Mouse (Mus musculus): Measurements from ENCODE around the gene Kng2. TPM values are rescaled to one million over a fixed set of nuclear protein-coding genes. Genes with fewer than 3 reads are reported as not detected.

Gene Kng2
- not detected for total RNA-seq (2023)

DNA sequence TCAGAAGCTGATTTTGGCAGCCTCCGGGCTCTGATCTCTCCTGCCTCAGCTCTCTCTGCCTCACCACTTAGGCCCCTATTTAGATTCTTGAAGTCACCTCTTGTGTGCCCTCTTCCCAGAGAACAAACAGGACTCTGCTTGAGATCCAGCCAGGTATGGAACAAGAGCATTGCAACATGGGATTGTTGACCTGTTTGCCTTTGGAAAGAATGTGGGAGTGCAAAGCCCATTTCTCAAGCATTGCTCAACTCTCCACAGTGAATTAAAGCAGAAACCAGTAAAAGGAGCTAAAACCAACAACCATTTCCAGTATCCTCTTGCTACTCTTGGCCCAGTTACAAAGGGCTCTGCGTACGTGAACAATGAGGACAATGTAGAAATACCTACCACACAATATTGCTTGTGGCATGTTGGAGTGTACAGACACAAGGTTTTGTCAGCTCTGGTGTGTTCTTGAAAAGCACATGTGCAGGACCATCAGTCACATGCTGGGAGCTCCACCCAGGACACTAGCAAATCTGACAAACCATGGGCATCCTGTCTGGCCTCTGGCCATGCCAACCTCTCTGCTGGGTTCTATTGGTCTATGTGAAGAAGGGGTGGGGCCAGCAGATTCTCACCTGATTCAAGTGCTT, at the start of gene Kng2:
Kng2 (minus strand) TSS at position 517 of the 635 bp plus-strand sequence.

DNA sequence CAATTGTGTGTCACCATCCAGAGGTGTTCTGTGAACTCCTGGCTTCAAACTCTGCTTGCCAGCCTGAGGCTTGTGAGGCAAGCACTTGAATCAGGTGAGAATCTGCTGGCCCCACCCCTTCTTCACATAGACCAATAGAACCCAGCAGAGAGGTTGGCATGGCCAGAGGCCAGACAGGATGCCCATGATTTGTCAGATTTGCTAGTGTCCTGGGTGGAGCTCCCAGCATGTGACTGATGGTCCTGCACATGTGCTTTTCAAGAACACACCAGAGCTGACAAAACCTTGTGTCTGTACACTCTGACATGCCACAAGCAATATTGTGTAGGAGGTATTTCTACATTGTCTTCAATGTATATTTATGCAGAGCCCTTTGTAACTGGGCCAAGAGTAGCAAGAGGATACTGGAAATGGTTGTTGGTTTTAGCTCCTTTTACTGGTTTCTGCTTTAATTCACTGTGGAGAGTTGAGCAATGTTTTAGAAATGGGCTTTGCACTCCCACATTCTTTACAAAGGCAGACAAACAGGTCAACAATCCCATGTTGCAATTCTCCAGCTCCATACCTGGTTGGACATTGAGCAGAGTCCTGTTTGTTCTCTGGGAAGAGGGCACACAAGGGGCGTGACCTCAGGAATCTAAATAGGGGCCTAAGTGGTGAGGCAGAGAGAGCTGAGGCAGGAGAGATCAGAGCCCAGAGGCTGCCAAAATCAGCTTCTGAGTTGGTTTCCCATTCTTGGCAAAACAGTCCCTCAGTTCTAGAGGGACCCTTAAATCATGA, 28.6 kb upstream of the Kng2 start, which contains the start of gene Kng1:
Kng1 (plus strand) TSS at position 198 of the 780 bp plus-strand sequence.

DNA sequence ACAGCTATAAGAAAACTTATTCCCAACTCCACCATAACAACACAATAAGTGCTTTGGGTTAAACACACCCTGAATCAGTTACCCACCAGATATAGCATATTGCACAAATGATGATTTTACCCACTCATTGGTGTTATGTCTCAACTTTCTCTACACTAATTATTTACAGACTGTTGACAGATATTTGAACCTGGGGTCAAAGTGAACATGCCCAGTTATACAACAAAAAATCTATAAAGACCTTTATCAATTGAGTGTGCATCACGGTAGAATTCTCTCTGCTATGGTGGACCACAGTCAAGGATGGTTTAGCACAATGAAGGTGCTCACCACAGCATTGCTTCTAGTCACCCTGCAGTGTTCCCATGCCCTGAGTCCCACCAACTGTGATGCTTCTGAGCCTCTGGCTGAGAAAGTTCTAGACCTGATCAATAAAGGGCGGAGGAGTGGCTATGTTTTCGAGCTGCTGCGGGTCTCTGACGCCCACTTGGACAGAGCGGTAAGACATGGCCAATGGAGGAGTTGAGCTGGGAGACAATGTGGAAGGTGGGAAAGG, 78.4 kb downstream of the Kng2 start, which contains the start of gene Hrg:
Hrg (plus strand) TSS at position 233 of the 556 bp plus-strand sequence.

Other genes with a start within 250 kb of the Kng2 start
- gene Crygs, start 217.9 kb downstream of the Kng2 start, total RNA-seq (2023) = not detected
- gene Tbccd1, start 171.8 kb downstream of the Kng2 start, total RNA-seq (2023) = 15.0 TPM
- 52.9 TPM for gene Dnajb11, start 171.6 kb downstream of the Kng2 start, total RNA-seq (2023)
- gene Ahsg, start 138.2 kb downstream of the Kng2 start, total RNA-seq (2023) = not detected
- not detected for gene Fetub, start 111.1 kb downstream of the Kng2 start, total RNA-seq (2023)
- gene Hrg, start 78.4 kb downstream of the Kng2 start, total RNA-seq (2023) = not detected
- not detected for gene Kng1, start 28.4 kb upstream of the Kng2 start, total RNA-seq (2023)
- gene Eif4a2, start 78.0 kb upstream of the Kng2 start, total RNA-seq (2023) = 1,098 TPM
- 7.7 TPM for gene Rfc4, start 98.3 kb upstream of the Kng2 start, total RNA-seq (2023)
- not detected for gene Adipoq, start 117.1 kb upstream of the Kng2 start, total RNA-seq (2023)
- gene St6gal1, start 195.3 kb upstream of the Kng2 start, total RNA-seq (2023) = 98.6 TPM

Data from CD4-positive naive resting alpha-beta T cell, adult 57 days (primary cell).